Mouse (Mus musculus): Measurements from ENCODE around the gene Ccdc51. TPM values are rescaled to one million over a fixed set of nuclear protein-coding genes. Genes with fewer than 3 reads are reported as not detected.

The Ccdc51 gene
- polyA plus RNA-seq, 1 experiment = 12.4 TPM

DNA sequence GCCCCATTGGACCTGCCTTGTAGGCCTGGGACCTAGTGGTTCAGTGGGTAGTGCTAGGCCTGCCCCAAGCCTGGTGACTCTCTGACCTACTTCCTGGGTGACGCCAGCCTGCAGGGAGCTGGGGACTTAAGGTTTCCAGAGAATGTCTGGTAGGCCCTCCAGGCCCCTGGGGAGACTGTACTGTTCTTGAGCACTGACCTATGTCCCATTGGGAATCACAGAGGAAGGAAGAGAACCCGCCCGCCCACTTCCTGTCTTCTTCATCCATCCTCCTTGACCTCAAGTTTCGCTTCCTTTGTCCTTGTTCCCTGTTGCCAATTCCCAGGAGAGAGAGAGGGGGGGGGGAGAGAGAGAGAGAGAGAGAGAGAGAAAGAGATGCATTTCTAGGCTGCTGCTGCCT lies 35.8 kb downstream of the Ccdc51 start:
- no peak for TF ChIP-seq FOSL1 (IDR thresholded peaks at IDR 0.05; ENCODE audit: insufficient read depth, low read length, poor library complexity, severe bottlenecking)
- TF ChIP-seq CEBPB (IDR thresholded peaks at IDR 0.05; ENCODE audit: low read depth) = no peak
- no peak for TF ChIP-seq CTCF (IDR thresholded peaks at IDR 0.05; ENCODE audit: control insufficient read depth, insufficient read depth, insufficient read length)
- no peak for TF ChIP-seq USF1 (IDR thresholded peaks at IDR 0.05; ENCODE audit: low read depth)
- TF ChIP-seq MAX (IDR thresholded peaks at IDR 0.05) = no peak
- no peak for TF ChIP-seq MYOD1 (IDR thresholded peaks at IDR 0.05; ENCODE audit: control insufficient read depth, insufficient read length, low read depth)
- TF ChIP-seq MYOG (IDR thresholded peaks at IDR 0.05; ENCODE audit: control insufficient read depth, extremely low read depth, insufficient read length) = no peak
- Histone ChIP-seq H3K79me3 (ENCODE audit: low read depth) (no peaks in the 10 kb centered on the region), H3K79me2 (ENCODE audit: control insufficient read depth, insufficient read depth) (no peaks in the 10 kb centered on the region), H3K4me3 (ENCODE audit: insufficient read depth, poor library complexity, severe bottlenecking) (no peak overlapping the region), H3K36me3 (ENCODE audit: control insufficient read depth, insufficient read depth) (peaks cover 7% of the 10 kb centered on the region), H3ac (ENCODE audit: control insufficient read depth, insufficient read length, low read depth) (no peak overlapping the region), H3K27me3 (ENCODE audit: control insufficient read depth, insufficient read depth, insufficient read length) (no peaks in the 10 kb centered on the region)

DNA sequence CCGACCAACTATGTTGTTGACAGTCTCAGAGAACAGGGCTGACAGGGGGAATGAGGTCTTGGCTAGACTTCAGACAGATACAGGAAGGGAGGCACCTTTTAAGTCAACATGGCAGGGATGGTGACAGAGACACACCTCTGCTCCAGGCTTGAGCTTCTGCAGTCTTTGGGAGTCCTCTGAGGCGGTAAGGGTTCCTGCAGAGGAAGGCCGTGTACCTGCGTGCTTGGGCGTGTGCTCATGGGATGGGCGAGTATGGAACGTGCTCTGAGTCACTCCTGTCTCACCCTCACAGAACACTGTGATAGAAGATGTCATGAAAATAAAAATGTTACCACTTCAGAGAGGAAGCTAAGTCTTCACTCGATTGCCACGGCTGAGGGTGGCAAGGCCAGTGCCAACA lies 37.3 kb downstream of the Ccdc51 start:
- Histone ChIP-seq H3K79me3 (ENCODE audit: low read depth) (no peaks in the 10 kb centered on the region), H3ac (ENCODE audit: control insufficient read depth, insufficient read length, low read depth) (no peak overlapping the region), H3K36me3 (ENCODE audit: control insufficient read depth, insufficient read depth) (no peaks in the 10 kb centered on the region), H3K27me3 (ENCODE audit: control insufficient read depth, insufficient read depth, insufficient read length) (no peaks in the 10 kb centered on the region), H3K79me2 (ENCODE audit: control insufficient read depth, insufficient read depth) (no peaks in the 10 kb centered on the region), H3K4me3 (ENCODE audit: insufficient read depth, poor library complexity, severe bottlenecking) (no peak overlapping the region)
- TF ChIP-seq MYOD1 (IDR thresholded peaks at IDR 0.05; ENCODE audit: control insufficient read depth, insufficient read length, low read depth) = no peak
- TF ChIP-seq USF1 (IDR thresholded peaks at IDR 0.05; ENCODE audit: low read depth) = no peak
- TF ChIP-seq MYOG (IDR thresholded peaks at IDR 0.05; ENCODE audit: control insufficient read depth, extremely low read depth, insufficient read length) = no peak
- TF ChIP-seq FOSL1 (IDR thresholded peaks at IDR 0.05; ENCODE audit: insufficient read depth, low read length, poor library complexity, severe bottlenecking) = no peak
- TF ChIP-seq MAX (IDR thresholded peaks at IDR 0.05) = no peak
- no peak for TF ChIP-seq CTCF (IDR thresholded peaks at IDR 0.05; ENCODE audit: control insufficient read depth, insufficient read depth, insufficient read length)
- no peak for TF ChIP-seq CEBPB (IDR thresholded peaks at IDR 0.05; ENCODE audit: low read depth)

DNA sequence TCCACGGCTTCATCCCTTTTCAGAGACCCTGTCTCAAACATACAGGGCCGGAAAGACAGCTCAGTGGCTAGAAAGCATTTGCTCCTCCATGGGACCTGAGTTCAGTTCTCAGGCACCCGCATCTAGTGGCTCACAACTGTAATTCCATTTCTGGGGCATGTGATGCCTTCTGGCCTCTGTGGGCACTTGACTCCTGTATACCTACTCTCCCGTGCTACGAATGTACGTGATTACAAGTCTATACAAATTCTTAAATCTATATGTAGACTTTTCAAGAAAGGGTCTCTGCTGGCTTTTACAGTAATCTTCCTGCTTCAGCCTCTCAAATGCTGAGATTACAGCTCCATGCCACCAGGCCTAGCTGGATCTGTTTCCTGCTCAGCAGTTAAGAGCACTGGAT lies 38.7 kb downstream of the Ccdc51 start:
- Histone ChIP-seq H3ac (ENCODE audit: control insufficient read depth, insufficient read length, low read depth) (no peak overlapping the region), H3K79me3 (ENCODE audit: low read depth) (no peaks in the 10 kb centered on the region), H3K79me2 (ENCODE audit: control insufficient read depth, insufficient read depth) (no peaks in the 10 kb centered on the region), H3K4me3 (ENCODE audit: insufficient read depth, poor library complexity, severe bottlenecking) (no peak overlapping the region), H3K36me3 (ENCODE audit: control insufficient read depth, insufficient read depth) (no peaks in the 10 kb centered on the region), H3K27me3 (ENCODE audit: control insufficient read depth, insufficient read depth, insufficient read length) (no peaks in the 10 kb centered on the region)
- TF ChIP-seq FOSL1 (IDR thresholded peaks at IDR 0.05; ENCODE audit: insufficient read depth, low read length, poor library complexity, severe bottlenecking) = no peak
- no peak for TF ChIP-seq MYOD1 (IDR thresholded peaks at IDR 0.05; ENCODE audit: control insufficient read depth, insufficient read length, low read depth)
- no peak for TF ChIP-seq CEBPB (IDR thresholded peaks at IDR 0.05; ENCODE audit: low read depth)
- TF ChIP-seq MAX (IDR thresholded peaks at IDR 0.05) = no peak
- no peak for TF ChIP-seq MYOG (IDR thresholded peaks at IDR 0.05; ENCODE audit: control insufficient read depth, extremely low read depth, insufficient read length)
- TF ChIP-seq USF1 (IDR thresholded peaks at IDR 0.05; ENCODE audit: low read depth) = no peak
- no peak for TF ChIP-seq CTCF (IDR thresholded peaks at IDR 0.05; ENCODE audit: control insufficient read depth, insufficient read depth, insufficient read length)

DNA sequence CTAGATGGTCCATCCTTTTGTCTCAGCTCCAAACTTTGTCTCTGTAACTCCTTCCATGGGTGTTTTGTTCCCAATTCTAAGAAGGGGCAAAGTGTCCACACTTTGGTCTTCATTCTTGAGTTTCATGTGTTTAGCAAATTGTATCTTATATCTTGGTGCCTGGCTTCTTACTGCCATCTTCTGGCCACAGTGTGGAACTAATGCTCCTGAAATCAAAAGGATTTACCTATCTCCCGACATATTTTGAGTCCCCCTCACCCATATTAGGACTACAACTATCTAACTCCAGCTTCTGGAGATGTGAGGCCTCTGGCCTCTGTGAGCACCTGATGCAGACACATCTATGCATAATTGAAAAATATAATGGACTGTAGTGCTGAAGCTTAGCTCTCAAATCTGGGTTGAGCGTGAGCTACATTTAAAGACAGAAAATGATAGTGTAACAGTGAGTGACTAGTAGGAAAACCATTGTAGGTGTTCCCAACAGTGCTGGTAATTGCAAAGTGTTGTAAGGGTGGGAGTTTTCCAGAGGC lies 40.3 kb downstream of the Ccdc51 start:
- Histone ChIP-seq H3K36me3 (ENCODE audit: control insufficient read depth, insufficient read depth) (no peaks in the 10 kb centered on the region), H3K27me3 (ENCODE audit: control insufficient read depth, insufficient read depth, insufficient read length) (no peaks in the 10 kb centered on the region), H3K79me3 (ENCODE audit: low read depth) (no peaks in the 10 kb centered on the region), H3K79me2 (ENCODE audit: control insufficient read depth, insufficient read depth) (no peaks in the 10 kb centered on the region), H3ac (ENCODE audit: control insufficient read depth, insufficient read length, low read depth) (no peak overlapping the region), H3K4me3 (ENCODE audit: insufficient read depth, poor library complexity, severe bottlenecking) (no peak overlapping the region)
- no peak for TF ChIP-seq CEBPB (IDR thresholded peaks at IDR 0.05; ENCODE audit: low read depth)

DNA sequence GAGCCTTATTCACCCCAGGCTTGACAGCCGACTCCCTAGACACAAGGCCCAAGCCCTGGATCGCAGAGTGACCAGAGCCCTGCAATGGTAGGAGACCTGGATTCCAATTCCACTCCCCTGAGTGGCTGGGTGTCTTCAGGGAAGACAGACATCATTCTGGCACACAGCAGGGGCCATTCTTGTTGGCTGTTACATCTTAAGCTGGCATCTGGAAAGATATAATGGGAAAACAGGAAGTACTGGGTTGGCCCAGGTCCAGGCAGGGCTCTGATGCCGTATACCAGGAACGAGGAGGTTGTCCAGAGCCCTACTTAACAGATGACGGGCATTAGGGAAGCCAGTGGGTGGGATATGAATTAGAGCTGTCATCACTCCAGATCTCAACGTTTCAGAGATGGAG lies 41.0 kb downstream of the Ccdc51 start:
- TF ChIP-seq USF1 (IDR thresholded peaks at IDR 0.05; ENCODE audit: low read depth) (no peak), FOSL1 (IDR thresholded peaks at IDR 0.05; ENCODE audit: insufficient read depth, low read length, poor library complexity, severe bottlenecking) (no peak), CEBPB (IDR thresholded peaks at IDR 0.05; ENCODE audit: low read depth) (no peak), MYOD1 (IDR thresholded peaks at IDR 0.05; ENCODE audit: control insufficient read depth, insufficient read length, low read depth) (no peak)
- Histone ChIP-seq H3K36me3 (ENCODE audit: control insufficient read depth, insufficient read depth) (no peaks in the 10 kb centered on the region), H3ac (ENCODE audit: control insufficient read depth, insufficient read length, low read depth) (no peak overlapping the region), H3K79me2 (ENCODE audit: control insufficient read depth, insufficient read depth) (no peaks in the 10 kb centered on the region), H3K4me3 (ENCODE audit: insufficient read depth, poor library complexity, severe bottlenecking) (no peak overlapping the region), H3K27me3 (ENCODE audit: control insufficient read depth, insufficient read depth, insufficient read length) (no peaks in the 10 kb centered on the region), H3K79me3 (ENCODE audit: low read depth) (no peaks in the 10 kb centered on the region)

DNA sequence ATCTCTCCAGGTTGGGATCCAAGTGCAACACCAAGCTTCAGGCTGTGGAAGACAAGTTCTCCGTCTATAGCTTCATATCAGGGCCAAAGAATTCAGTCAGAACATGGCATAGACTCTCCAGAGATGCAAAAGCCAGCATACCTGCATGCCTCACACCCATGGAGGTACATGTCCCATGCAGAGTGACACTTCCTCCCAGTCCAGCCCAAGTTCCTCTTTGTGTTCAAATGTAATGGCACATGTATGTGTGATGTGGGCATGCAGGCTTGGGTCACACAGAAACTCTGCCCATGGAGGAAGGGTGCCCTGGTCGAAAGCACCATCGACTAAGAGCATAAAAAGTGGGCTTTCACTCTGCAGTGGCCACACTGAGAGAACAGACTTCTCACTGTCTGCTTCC lies 41.9 kb downstream of the Ccdc51 start:
- TF ChIP-seq CEBPB (IDR thresholded peaks at IDR 0.05; ENCODE audit: low read depth) (no peak), MYOG (IDR thresholded peaks at IDR 0.05; ENCODE audit: control insufficient read depth, extremely low read depth, insufficient read length) (no peak), MAX (IDR thresholded peaks at IDR 0.05) (no peak), MYOD1 (IDR thresholded peaks at IDR 0.05; ENCODE audit: control insufficient read depth, insufficient read length, low read depth) (no peak), CTCF (IDR thresholded peaks at IDR 0.05; ENCODE audit: control insufficient read depth, insufficient read depth, insufficient read length) (no peak), FOSL1 (IDR thresholded peaks at IDR 0.05; ENCODE audit: insufficient read depth, low read length, poor library complexity, severe bottlenecking) (no peak), USF1 (IDR thresholded peaks at IDR 0.05; ENCODE audit: low read depth) (no peak)
- Histone ChIP-seq H3K79me3 (ENCODE audit: low read depth) (no peaks in the 10 kb centered on the region), H3ac (ENCODE audit: control insufficient read depth, insufficient read length, low read depth) (no peak overlapping the region), H3K36me3 (ENCODE audit: control insufficient read depth, insufficient read depth) (no peaks in the 10 kb centered on the region), H3K4me3 (ENCODE audit: insufficient read depth, poor library complexity, severe bottlenecking) (no peak overlapping the region), H3K27me3 (ENCODE audit: control insufficient read depth, insufficient read depth, insufficient read length) (no peaks in the 10 kb centered on the region), H3K79me2 (ENCODE audit: control insufficient read depth, insufficient read depth) (no peaks in the 10 kb centered on the region)
